26 mouse cellular contexts compared by ENCODE assay signal in the genomic region with DNA sequence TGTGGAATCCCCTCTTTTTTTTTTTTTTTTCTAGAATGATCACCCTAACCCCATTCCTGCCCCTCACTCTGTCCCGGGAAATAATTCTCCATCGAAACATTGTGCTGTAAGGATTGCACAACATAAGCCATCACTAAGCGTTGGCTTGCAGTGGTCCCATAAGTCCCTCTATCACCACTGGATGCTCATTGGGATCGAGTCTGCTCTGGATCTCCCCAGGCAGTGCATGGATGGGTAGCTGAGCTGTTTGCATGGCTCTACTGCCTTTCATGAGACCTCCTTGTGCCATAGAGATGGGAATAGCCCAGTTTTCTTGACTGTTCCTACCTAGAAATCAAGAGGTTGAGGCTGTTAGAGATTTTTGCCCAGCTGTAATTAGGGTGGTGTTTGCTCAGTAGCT. TPM values are rescaled to one million over a fixed set of nuclear protein-coding genes. Genes with fewer than 3 reads are reported as not detected.
"Had no signal": no experiment of that assay in that cellular context is flagged by ENCODE, and none has a peak within 500 bp of the region (broad histone marks: within the 10 kb centered on the region; RNA-seq: fewer than 3 reads in every experiment).

No protein-coding gene starts in this region.

- ATAC-seq: forebrain, embryonic 13.5 days; forebrain, embryonic 14.5 days; forebrain, embryonic 15.5 days; forebrain, embryonic 16.5 days; forebrain, postnatal 0 days had no signal

- H3K4me1 ChIP-seq: forebrain, embryonic 13.5 days; forebrain, embryonic 15.5 days had no signal

- H3K4me3 ChIP-seq: embryonic facial prominence, embryonic 10.5 days; embryonic facial prominence, embryonic 12.5 days; embryonic facial prominence, embryonic 13.5 days; embryonic facial prominence, embryonic 15.5 days; erythroblast, embryonic 14.5 days; forebrain, embryonic 10.5 days; forebrain, embryonic 12.5 days; forebrain, embryonic 13.5 days; forebrain, embryonic 15.5 days; gastrocnemius, adult 2 months; heart, adult 2 months had no signal

- H3K36me3 ChIP-seq: embryonic facial prominence, embryonic 10.5 days; embryonic facial prominence, embryonic 12.5 days; embryonic facial prominence, embryonic 13.5 days; embryonic facial prominence, embryonic 15.5 days; forebrain, embryonic 10.5 days; forebrain, embryonic 12.5 days; forebrain, embryonic 15.5 days had no signal

- H3K9ac ChIP-seq: embryonic facial prominence, embryonic 12.5 days; embryonic facial prominence, embryonic 13.5 days; embryonic facial prominence, embryonic 15.5 days; forebrain, embryonic 12.5 days; forebrain, embryonic 13.5 days; forebrain, embryonic 15.5 days; forebrain, postnatal 0 days had no signal

- H3K9me3 ChIP-seq: embryonic facial prominence, embryonic 10.5 days; embryonic facial prominence, embryonic 12.5 days; embryonic facial prominence, embryonic 13.5 days; embryonic facial prominence, embryonic 15.5 days; forebrain, embryonic 10.5 days; forebrain, embryonic 12.5 days; forebrain, embryonic 13.5 days; forebrain, embryonic 15.5 days had no signal

- DNase-seq: cerebellum, adult 2 months; cerebellum, adult 8-10 months; cerebellum, adult 9-11 months; cerebellum, postnatal 10 days; cerebellum, postnatal 14 days; cerebellum, postnatal 25 days; cerebellum, postnatal 36 days; embryo, embryonic 11 days; forebrain, postnatal 0 days; gastrocnemius, adult 2 months; gastrocnemius, postnatal 10 days; gastrocnemius, postnatal 14 days; gastrocnemius, postnatal 25 days; gastrocnemius, postnatal 36 days had no signal

- H3K27me3 ChIP-seq: embryonic facial prominence, embryonic 12.5 days; embryonic facial prominence, embryonic 15.5 days; forebrain, embryonic 15.5 days had no signal

- H3K4me2 ChIP-seq: embryonic facial prominence, embryonic 12.5 days; embryonic facial prominence, embryonic 13.5 days; embryonic facial prominence, embryonic 15.5 days; forebrain, embryonic 12.5 days; forebrain, embryonic 13.5 days; forebrain, embryonic 15.5 days had no signal

- H3K27ac ChIP-seq: embryonic facial prominence, embryonic 10.5 days; embryonic facial prominence, embryonic 12.5 days; embryonic facial prominence, embryonic 13.5 days; embryonic facial prominence, embryonic 15.5 days; forebrain, embryonic 10.5 days; forebrain, embryonic 12.5 days; forebrain, embryonic 13.5 days; forebrain, embryonic 15.5 days; gastrocnemius, adult 2 months; heart, adult 2 months had no signal

RNA-seq across cellular contexts. Expression of a gene that starts 13.0 kb away (rescaled TPM):
- polyA plus RNA-seq: erythroblast, embryonic 14.5 days had no signal
